Mouse (Mus musculus) liver, postnatal 0 days (tissue): Measurements from ENCODE around the gene Ppara. TPM values are rescaled to one million over a fixed set of nuclear protein-coding genes. Genes with fewer than 3 reads are reported as not detected.

Source experiments
- ATAC-seq: fragments of 200-750 bp; cut with Nextera tagmentation; 2 replicates; pipeline ENCODE4 v1.8.0; 2017; ENCODE audit warnings: mild to moderate bottlenecking, moderate library complexity
- DNase-seq: peaks from one replicate; pipeline ENCODE4 v3.0.0-alpha.2; 2016
- H3K27ac ChIP-seq: fragments of 300-500 bp; sonication (generic); 2 replicates; pipeline ENCODE4 v1.5.1; 2014; ENCODE audit warnings: antibody characterized with exemption, moderate library complexity, mild to moderate bottlenecking, low read depth
- H3K27me3 ChIP-seq: fragments of 300-500 bp; sonication (generic); 2 replicates; pipeline ENCODE4 v1.6.1; 2014; ENCODE audit warnings: low read length, control low read depth, mixed read lengths; ENCODE audit not compliant: insufficient read depth
- H3K36me3 ChIP-seq: fragments of 300-500 bp; sonication (generic); replicated peaks from 2 replicates; pipeline ENCODE4 v1.6.1; 2014; ENCODE audit warnings: mild to moderate bottlenecking, control low read depth, low read length, moderate library complexity, mixed read lengths; ENCODE audit not compliant: insufficient read depth
- H3K4me1 ChIP-seq: fragments of 300-500 bp; sonication (generic); 2 replicates; pipeline ENCODE4 v1.6.1; 2014; ENCODE audit warnings: antibody characterized with exemption, mild to moderate bottlenecking, control low read depth; ENCODE audit not compliant: insufficient read depth
- H3K4me2 ChIP-seq: fragments of 300-500 bp; sonication (generic); 2 replicates; pipeline ENCODE4 v1.6.1; 2014; ENCODE audit warnings: low read depth, mild to moderate bottlenecking, low read length, moderate library complexity, mixed read lengths
- H3K4me3 ChIP-seq: fragments of 300-500 bp; sonication (generic); 2 replicates; pipeline ENCODE4 v1.5.1; 2014; ENCODE audit warnings: low read depth, low read length
- H3K9ac ChIP-seq: fragments of 300-500 bp; sonication (generic); replicated peaks from 2 replicates; pipeline ENCODE4 v1.6.1; 2014; ENCODE audit warnings: mild to moderate bottlenecking, moderate library complexity
- H3K9me3 ChIP-seq: fragments of 300-500 bp; sonication (generic); 2 replicates; pipeline ENCODE4 v1.6.1; 2016; ENCODE audit warnings: mild to moderate bottlenecking, control low read depth, low read length, mixed read lengths
- CTCF ChIP-seq: sonication (generic); IDR thresholded peaks from 2 replicates; pipeline ENCODE4 v1.5.1; 2016; ENCODE audit warnings: antibody characterized with exemption, low read depth
- EP300 ChIP-seq: IDR thresholded peaks from 2 replicates; pipeline ENCODE4 v1.6.1; 2016; ENCODE audit warnings: antibody characterized with exemption, low read depth, mild to moderate bottlenecking
- WGBS: fragments of 180-500 bp; shearing (Covaris S2); extraction: QIAGEN DNeasy Blood & Tissue Kit; methylation state at CpG from one replicate; pipeline ENCODE4 v1.1.7; 2014; ENCODE audit not compliant: insufficient replicate concordance; 5-methylcytosine and 5-hydroxymethylcytosine counted together
- polyA plus RNA-seq: library from polyadenylated mRNA; unstranded; fragments of >200 nt; fragmentation: Nextera tagmentation; extraction: Ambion mirVana; gene quantifications from 2 replicates; pipeline ENCODE4 v1.2.1, GENCODE M21; 2015

Gene Ppara
- polyA plus RNA-seq, 1 experiment from 2014 or later: 185 TPM

- H3K4me1 ChIP-seq: peaks cover 3% of the 10 kb centered on the region; the same call in 1 of the 2 replicates
- peak; percentile 9 for DNase-seq
- peak overlapping the region; percentile 48 for H3K4me2 ChIP-seq
- peak overlapping the region; percentile 72 for H3K27ac ChIP-seq
- H3K36me3 ChIP-seq: 0 out of 2 replicates have a peak, but pooled peaks cover 2% of the 10 kb centered on the region
- no peaks in the 10 kb centered on the region for H3K27me3 ChIP-seq
- TF ChIP-seq EP300 (no peak), CTCF (no peak)
- no peak overlapping the region for H3K4me3 ChIP-seq
- 83% methylated on average over 1 of the region's 1 CpGs for WGBS
- ATAC-seq: peak; percentile 46
- H3K9me3 ChIP-seq: peaks cover 9% of the 10 kb centered on the region
- H3K9ac ChIP-seq: no peak overlapping the region
Observed at GRCm38 (mm10) chr15:85754033-85754650, 19.4 kb downstream of the Ppara start.

GRCm38 (mm10) chr15:85755214-85755613 is 20.4 kb downstream of the Ppara start:
- peak overlapping the region; percentile 72 for H3K27ac ChIP-seq
- ATAC-seq: peak; percentile 9; the same call in 1 of the 2 replicates
- WGBS: 50% methylated on average over 6 of the region's 6 CpGs

GRCm38 (mm10) chr15:85756611-85757010 is 21.8 kb downstream of the Ppara start:
- ATAC-seq: no peak
- 82% methylated on average over 7 of the region's 7 CpGs for WGBS

More at GRCm38 (mm10) chr15:85755214-85755613, 20.4 kb downstream of the Ppara start:
- H3K36me3 ChIP-seq: 0 out of 2 replicates have a peak, but pooled peaks cover 2% of the 10 kb centered on the region
- H3K4me3 ChIP-seq: no peak overlapping the region
- 0 out of 2 replicates have a peak overlapping the region, but pooled peaks have one; percentile 16 for H3K9ac ChIP-seq
- 0 out of 2 replicates have a peak overlapping the region, but pooled peaks have one; percentile 48 for H3K4me2 ChIP-seq
- TF ChIP-seq EP300: no peak
- 0 out of 2 replicates have a peak, but pooled peaks have one; percentile 21 for TF ChIP-seq CTCF
- peak; percentile 13 for DNase-seq
- peaks cover 9% of the 10 kb centered on the region for H3K9me3 ChIP-seq
- H3K4me1 ChIP-seq: peaks cover 3% of the 10 kb centered on the region; the same call in 1 of the 2 replicates
- no peaks in the 10 kb centered on the region for H3K27me3 ChIP-seq

GRCm38 (mm10) chr15:85757768-85758167 is 23.0 kb downstream of the Ppara start:
- H3K9ac ChIP-seq: no peak overlapping the region
- no peak overlapping the region for H3K4me2 ChIP-seq
- no peak for ATAC-seq
- 86% methylated on average over 3 of the region's 3 CpGs for WGBS
- no peak for DNase-seq
- no peak overlapping the region for H3K4me3 ChIP-seq
- 0 out of 2 replicates have a peak, but pooled peaks cover 2% of the 10 kb centered on the region for H3K36me3 ChIP-seq
- H3K27ac ChIP-seq: no peak overlapping the region
- no peaks in the 10 kb centered on the region for H3K27me3 ChIP-seq
- no peak for TF ChIP-seq EP300
- peak; percentile 59 for TF ChIP-seq CTCF
- peaks cover 3% of the 10 kb centered on the region; the same call in 1 of the 2 replicates for H3K4me1 ChIP-seq
- H3K9me3 ChIP-seq: peaks cover 9% of the 10 kb centered on the region

More at GRCm38 (mm10) chr15:85756611-85757010, 21.8 kb downstream of the Ppara start:
- no peak overlapping the region for H3K9ac ChIP-seq
- peaks cover 3% of the 10 kb centered on the region; the same call in 1 of the 2 replicates for H3K4me1 ChIP-seq
- DNase-seq: peak; percentile 8
- no peak overlapping the region for H3K4me2 ChIP-seq
- no peaks in the 10 kb centered on the region for H3K27me3 ChIP-seq
- 0 out of 2 replicates have a peak, but pooled peaks cover 2% of the 10 kb centered on the region for H3K36me3 ChIP-seq
- no peak overlapping the region for H3K4me3 ChIP-seq
- no peak for TF ChIP-seq CTCF
- no peak for TF ChIP-seq EP300
- peaks cover 9% of the 10 kb centered on the region for H3K9me3 ChIP-seq
- no peak overlapping the region for H3K27ac ChIP-seq

- Histone ChIP-seq H3K9ac (no peak overlapping the region), H3K27ac (no peak overlapping the region), H3K4me1 (no peaks in the 10 kb centered on the region), H3K36me3 (0 out of 2 replicates have a peak, but pooled peaks cover 2% of the 10 kb centered on the region), H3K4me2 (no peak overlapping the region), H3K9me3 (peaks cover 4% of the 10 kb centered on the region), H3K4me3 (no peak overlapping the region), H3K27me3 (no peaks in the 10 kb centered on the region)
- ATAC-seq: no peak
- no peak for DNase-seq
- TF ChIP-seq EP300: no peak
- no peak for TF ChIP-seq CTCF
- 74% methylated on average over 4 of the region's 4 CpGs for WGBS
Observed at GRCm38 (mm10) chr15:85762761-85763160, 28.0 kb downstream of the Ppara start.

GRCm38 (mm10) chr15:85765022-85765421 is 30.2 kb downstream of the Ppara start:
- ATAC-seq: no peak
- H3K27ac ChIP-seq: 0 out of 2 replicates have a peak overlapping the region, but pooled peaks have one; percentile 6
- WGBS: 45% methylated on average over 3 of the region's 3 CpGs

More at GRCm38 (mm10) chr15:85765022-85765421, 30.2 kb downstream of the Ppara start:
- Histone ChIP-seq H3K27me3 (no peaks in the 10 kb centered on the region), H3K36me3 (no peaks in the 10 kb centered on the region), H3K9me3 (no peaks in the 10 kb centered on the region), H3K9ac (no peak overlapping the region), H3K4me2 (no peak overlapping the region), H3K4me3 (no peak overlapping the region), H3K4me1 (no peaks in the 10 kb centered on the region; the same call in 1 of the 2 replicates)
- TF ChIP-seq EP300: no peak
- no peak for TF ChIP-seq CTCF
- DNase-seq: no peak
